Mouse (Mus musculus): ENCODE data around the gene Mast3. TPM values are rescaled to one million over a fixed set of nuclear protein-coding genes. Genes with fewer than 3 reads are reported as not detected.

Gene Mast3
- total RNA-seq, 4 experiments from 2014 or later: 1.7 to 4.5 (median 2.4) TPM

DNA sequence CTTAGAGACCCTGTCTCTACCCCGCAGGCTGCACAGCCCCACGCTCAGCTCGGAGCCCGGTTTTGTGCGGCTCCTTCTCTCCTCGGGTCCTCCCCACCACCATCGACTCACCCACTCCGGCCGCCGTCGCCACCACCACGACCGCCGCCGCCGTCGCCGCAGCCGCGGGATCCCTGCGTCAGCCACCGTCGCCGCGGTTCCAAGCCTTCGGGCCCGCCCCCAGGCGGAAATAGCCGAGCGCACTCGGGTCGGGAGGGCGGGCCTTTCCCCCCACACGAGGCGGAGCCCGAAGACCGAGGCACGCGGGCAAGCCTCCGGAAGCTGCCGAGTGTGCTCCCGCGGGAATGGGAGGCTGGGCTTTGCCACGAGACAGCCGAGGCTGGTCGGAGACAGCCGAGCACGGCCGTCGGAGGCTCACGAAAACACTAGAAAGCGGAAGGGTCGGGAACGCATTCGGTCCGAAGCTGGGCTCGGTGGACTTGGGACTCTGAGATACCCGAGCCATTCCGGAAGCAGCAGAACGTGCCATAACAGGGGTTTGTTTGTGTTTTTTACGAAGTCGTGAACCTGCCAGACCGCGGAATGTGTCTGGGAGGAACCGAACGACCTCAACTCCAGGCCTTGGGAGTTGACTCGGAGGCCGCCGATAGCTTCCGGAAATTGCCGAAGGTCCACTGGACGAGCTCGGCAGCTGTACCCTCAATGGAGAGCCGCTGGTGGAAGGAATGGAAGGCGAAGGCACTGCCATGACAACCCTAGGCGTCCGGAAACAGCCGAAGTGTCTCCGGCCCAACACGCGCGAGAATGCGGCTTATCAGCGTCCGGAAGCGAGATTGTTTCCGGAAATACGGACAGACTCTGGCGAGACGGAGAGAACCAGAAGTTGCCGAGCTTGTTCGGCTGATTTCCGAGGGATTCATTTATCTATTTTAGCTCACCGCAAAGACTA, 28.1 kb downstream of the Mast3 start, which contains the start of gene Pik3r2:
Gene Pik3r2, minus strand, starts transcription at position 218 of the 949 bp plus-strand sequence.
- DNase-seq (ENCODE audit: low spot score in 2 of 2): peak; percentile 96 to 97

DNA sequence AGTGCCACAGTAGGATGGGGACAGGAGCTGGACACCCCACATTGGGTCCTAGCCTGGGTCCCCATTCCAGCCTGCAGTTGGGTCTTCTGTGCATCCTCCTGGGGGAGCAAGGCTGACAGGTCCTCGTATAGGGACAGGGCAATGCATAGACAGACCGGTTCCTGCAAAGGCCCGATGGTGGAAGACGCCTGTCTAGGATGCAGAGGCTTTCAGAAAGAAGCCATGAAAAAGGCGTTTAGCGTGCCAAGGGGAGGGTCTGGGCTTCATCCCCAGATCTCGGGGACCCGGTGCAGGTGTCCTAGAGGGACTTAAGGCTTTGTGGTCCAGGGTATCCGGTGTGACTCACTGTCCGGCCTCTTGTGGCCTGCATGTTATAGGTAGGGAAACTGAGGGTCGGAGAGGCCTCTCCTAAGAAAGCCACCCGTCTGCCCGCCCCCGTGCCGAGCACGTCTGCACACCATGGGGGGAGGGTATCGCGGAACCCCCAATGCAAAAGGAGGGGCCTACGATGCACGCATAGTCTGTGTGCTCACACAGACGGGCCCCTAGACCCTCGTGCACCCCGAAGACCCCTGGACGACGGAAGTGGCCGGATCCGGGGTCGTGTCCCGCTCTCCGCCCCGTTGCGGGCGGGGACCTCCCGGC, 28.9 kb downstream of the Mast3 start:
- peak in 1 of 2 experiments; percentile 44 for DNase-seq (ENCODE audit: low spot score in 2 of 2)

DNA sequence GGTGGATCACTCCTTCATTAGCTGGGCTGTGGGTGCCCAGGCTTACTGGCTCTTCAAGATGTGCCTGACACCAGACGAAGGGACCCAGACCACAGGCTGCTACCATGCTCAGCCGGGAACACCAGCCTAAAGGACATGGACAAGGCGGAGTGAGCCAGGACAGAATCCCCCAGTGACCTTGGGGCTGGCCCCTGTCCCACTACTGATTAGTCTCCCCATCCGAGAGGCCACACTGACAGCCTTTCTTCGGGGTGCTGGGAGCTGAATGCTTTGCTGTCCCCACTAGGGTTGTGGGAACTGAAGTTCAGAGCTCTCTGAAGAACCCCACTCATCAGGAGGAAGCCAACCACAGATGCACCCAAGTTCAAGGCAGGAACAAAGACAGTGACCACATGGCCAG, 29.6 kb downstream of the Mast3 start:
- peak in 1 of 2 experiments; percentile 49 for DNase-seq (ENCODE audit: low spot score in 2 of 2)

DNA sequence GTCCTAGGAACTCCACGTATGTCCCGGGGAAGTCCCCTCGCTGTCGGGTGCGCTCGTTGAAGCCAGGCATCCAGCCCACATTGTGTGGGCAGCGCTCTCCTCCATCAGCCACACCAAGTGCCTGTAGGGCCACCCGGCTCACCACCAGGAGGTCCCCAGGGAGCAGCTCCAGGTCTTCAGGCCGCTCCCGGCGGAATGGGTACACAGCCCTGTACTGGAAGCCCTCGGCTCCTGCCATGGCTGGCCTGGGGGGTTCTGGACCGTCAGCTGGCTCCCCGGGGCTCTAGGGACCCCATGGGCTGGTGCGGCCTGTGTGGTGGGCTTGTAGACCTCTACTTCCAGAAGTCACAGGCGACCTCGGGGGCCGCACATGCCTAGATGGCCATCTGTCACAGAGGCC, 30.1 kb downstream of the Mast3 start:
- no peak for DNase-seq (ENCODE audit: low spot score in 2 of 2)

DNA sequence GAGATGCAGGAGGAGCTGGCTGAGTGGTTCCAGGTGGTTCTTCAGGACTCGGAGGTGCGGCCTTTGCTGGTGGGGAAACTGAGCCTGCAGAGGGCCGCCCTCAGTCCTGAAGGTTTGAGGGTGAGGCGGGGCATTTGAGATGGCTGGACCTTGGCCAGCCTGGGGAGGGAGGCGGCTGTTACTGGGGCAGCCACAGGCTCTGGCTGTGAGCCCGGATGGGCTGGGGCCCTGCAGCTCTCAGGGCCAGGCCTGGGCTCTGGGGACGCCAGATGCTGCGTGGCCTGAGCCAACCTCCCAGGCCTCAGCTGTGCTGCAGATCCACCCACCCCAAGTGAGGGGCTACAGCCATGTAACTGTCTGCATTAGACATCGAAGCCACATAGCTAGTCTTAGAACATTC, 31.0 kb downstream of the Mast3 start:
- DNase-seq (ENCODE audit: low spot score in 2 of 2): peak; percentile 89 to 95

DNA sequence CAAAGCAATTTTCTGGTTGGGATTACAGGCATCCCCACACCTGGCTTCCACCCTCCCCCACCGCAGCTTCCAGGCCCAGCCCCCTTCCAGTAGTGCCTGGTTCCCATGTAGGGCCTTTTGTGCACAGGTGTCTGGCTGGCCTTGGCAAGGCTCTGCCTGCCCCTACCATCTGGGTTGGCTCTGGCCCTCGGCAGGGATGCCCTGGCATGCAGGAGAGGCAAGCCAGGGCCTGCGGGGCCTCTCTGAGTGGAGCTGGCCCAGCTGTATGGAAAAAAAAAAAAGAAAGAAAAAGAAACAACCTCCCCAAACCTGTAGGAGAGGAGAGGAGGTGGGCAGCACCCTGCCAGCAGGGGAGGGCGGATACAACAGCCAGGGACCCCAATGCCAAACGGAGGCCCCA, 31.4 kb downstream of the Mast3 start:
- DNase-seq (ENCODE audit: low spot score in 2 of 2): no peak

DNA sequence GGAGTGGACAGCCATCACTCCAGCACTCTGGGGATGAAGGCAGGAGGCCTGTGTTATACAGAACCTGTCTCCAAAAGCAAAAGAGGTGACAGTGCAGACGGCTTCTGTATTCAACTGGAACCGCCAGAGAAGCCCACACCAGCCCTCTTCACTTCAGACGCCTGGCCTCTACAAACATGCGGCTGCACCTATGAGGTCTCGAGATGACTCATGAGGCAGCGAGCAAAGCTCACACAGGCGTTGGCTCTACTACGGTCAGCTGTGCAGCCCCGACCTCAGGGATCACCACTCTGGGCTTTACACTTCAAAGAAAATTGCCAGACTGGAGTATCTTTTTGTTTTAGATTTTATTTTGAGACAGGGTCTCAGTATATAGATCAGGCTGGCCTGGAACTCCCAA, 32.0 kb downstream of the Mast3 start:
- no peak for DNase-seq (ENCODE audit: low spot score in 2 of 2)

DNA sequence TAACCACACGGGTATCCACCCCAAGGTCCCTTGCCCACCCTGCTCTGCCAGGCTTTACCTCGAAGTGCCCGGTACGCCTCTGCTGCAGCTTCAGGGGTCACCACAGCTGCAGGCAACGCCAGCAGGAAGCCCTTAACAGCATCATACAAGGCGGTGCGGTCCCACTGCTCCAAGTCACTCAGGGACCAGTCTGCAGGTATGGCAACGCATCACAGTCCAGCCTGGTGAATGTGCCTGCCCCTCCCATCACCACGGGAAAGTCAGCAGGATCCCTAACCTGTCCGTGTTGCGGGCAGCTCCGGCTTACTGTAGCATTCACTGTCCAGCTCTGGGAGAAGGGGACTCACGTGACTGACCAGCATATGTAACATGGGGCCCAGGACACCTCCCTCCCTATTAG, 32.8 kb downstream of the Mast3 start:
- no peak for DNase-seq (ENCODE audit: low spot score in 2 of 2)

DNA sequence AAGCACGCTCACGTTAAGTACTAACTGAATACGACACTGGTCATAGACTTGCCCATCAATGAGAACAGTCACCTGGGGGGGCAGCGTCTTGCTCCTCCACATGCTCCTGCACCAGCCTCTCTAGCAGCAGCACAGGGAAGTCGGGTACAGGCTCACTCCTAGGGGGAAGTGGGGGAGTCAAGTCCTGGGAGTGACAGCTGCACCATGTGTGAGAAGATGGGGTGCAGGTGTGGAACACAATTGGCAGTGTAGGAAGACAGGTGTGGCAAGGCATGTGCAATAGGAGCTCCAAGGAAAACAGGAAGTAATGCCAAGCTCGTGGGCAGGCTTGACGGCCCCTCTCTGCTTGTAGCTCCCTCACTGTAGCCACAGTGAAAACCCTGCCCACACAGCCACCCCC, 33.6 kb downstream of the Mast3 start:
- no peak for DNase-seq (ENCODE audit: low spot score in 2 of 2)

DNA sequence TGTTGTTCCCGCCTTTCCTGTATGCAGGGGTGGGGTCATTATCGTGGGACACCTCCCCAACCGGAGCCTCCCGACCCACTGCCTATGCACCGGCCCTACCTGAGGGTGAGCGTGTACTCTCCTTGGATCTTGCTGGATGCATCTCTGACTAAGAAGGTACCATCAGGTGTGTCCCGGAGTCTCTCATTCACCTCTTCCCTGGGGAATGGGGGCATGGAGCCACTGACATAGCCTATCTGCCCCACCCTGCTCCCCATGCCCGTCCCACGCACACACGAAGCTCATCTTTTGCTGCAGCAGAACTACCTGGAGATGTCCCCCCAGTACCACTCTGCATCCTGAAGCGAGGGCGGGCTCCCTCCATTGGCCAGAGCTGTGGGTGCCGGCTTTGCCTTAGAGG, 34.1 kb downstream of the Mast3 start:
- no peak for DNase-seq (ENCODE audit: low spot score in 2 of 2)

DNA sequence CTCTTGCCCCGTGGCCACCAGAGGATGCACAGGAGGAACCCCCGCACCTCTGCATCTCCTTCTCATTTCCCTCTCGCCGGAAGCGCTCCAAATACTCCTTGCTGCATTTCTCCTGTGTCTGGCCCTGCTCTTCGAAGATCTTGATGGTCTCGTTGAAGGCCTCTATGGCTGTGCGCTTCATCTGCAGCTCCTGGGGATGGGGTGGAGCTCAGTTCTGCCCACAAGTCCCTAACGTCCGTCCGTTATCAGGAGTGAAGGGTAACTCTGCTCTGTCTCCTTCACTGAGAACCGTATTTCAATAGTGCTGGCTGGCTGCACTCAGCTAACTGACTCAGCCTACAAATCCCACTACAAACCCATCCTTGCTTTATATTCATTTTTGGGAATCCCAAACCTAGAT, 35.0 kb downstream of the Mast3 start:
- no peak for DNase-seq (ENCODE audit: low spot score in 2 of 2)

DNA sequence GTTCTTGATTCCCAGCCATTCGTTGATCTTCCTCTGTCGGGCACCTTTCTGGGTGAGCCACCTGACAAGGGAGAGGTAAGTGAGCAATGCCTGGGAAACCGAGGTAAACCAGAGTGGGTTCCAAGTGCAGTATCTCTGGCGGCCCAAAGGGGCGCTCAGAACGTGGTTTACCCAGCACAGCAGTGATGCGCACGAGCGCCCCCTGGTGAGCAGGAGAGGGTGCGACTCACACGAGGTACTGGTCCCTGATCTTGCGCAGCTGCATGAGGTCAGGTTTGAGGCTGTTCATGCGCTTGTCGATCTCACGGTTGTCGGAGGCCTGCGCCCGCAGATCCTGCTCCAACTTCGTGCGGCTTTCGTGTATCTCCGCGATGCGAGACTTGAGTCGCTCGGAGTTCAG, 35.5 kb downstream of the Mast3 start:
- DNase-seq (ENCODE audit: low spot score in 2 of 2): peak; percentile 86 to 88

DNA sequence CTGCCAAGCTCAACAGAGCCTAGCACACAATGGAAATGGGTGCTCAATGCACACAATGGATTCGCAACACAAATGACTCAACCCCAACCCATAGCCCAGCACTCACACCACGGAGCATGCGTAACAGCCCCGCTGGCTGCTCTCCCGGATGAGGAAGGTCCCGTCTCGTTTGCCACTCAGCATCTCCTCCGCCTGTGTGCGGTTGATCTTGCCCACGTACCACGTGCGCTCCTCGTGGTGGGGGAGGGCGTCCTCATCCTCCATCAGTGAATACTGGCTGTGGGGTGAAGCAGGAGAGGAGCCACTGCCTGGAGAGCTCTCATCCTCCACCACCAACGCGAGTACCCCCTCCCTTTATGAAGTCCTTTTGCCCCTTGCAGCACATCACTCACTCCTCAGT, 35.9 kb downstream of the Mast3 start:
- no peak for DNase-seq (ENCODE audit: low spot score in 2 of 2)

DNA sequence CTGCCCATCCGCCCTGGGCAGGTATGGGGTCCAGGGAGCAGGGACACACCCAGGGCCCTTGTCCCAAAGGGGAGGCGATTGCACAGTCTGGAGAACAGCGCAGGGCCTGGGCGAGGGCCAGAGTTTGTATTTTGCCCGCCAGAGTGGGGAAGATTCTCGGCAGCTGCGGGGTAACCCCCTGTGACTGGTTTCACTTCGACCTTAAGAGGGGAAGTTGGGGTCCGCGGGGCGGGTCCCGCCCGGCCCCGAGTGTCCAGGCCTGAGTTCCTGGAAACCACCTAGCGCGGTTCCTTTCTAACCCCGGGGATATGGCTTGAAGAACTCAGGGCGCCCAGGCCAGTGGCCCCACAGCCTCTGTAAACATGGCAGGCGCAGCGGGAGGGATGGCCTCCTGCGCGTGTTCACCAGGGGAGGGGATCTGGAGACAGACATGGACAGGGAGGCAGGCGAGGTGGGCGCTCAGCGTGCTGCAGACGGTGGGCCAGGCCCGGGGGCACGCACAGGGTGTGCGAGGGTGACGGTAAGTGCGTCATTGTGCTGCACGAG, 36.5 kb downstream of the Mast3 start:
- no peak for DNase-seq (ENCODE audit: low spot score in 2 of 2)

DNA sequence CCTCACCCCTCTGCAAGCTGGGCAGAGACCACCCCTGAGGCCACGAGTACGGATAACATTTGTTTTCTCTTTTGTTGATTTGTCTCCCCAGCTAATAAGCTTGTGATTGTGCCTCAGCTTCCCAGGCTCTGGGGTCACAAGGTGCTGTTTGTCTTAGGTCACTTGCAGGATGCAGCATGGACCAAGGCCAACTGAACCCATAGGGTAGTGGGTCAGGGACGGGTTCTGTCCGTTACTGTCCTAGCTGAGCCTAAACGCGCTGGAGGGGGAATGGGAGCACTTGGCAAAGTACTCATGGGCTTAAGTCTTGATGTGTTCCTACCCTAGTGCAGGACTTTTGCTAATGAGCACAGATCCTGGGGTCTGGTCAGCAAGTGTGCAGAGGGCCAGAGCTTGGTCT, 37.4 kb downstream of the Mast3 start:
- DNase-seq (ENCODE audit: low spot score in 2 of 2): no peak

DNA sequence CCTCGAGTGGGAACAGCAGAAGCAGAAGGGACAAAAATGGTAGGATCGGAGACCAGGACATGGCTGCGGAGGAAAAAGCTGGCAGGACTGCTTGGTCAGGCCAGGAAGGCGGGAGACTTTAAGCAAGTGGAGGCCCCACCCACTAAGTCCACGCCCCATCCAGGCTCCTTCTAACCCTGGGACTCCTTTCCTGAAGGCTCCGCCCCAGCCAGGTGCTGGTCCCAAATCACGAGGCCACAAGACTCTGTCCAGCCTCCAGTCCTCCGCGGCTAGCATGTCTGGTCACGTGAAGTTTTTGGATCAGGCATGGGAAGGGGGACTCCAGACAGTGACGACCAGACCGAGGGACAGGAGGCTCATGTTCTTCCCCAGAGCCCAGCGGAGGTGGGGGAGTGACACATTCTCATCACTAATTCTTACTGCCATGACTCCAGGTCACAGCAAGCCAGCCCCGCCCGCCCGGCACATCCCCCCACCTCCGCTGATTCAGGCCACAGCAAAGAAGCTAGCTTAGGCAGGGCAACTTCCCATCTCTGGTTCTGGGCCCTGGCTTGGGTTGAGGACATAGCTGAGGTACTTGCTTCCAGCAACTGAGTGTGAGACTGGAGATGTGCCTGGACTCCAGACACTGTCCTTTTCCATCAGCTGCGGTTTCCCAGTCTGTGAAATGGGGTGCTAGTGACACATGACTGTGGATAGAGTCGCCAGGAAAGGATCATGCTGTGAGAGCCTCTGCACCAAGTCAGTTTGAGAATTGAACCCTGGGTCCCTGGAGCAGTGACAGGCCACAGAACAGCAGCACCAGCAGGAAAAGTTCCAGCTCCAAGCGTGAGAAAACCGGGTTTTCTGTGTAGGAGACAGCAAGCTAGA, 38.0 kb downstream of the Mast3 start:
- DNase-seq (ENCODE audit: low spot score in 2 of 2): peak; percentile 70 to 82

DNA sequence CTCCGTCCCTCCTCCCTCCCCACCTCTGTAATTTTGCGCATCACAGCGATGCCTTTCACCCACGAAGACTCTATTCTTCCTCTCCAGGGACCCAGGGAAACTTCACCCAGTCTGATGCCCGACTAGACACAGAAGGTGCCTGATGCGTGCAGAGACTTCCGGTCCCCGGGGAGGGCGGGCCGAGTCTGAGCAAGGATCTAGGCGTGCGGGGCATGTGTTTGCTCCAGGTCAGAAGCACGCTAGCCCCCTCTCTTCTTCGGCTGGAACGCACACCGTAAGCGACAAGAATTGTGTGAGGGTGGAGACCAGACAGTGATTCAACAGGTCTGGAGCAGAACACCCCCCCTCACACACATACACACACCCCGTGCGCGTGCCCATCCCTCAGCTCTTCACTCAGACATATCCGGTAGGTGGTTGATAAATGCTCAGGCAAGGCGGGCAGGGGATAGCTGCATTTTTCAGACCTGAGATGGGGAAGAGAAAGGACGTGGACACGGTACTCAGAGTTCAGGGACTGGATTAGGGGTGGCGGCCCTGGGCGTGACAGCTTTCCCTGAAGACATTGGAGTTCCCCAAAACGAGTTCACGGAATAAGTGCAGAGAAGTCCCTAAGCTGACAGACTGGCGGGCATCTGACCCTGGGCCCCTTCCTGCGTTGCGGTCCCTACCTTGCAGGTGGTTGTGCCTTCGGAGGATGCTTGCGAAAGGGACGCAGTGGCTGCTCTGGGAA, 38.9 kb downstream of the Mast3 start:
- DNase-seq (ENCODE audit: low spot score in 2 of 2): no peak

DNA sequence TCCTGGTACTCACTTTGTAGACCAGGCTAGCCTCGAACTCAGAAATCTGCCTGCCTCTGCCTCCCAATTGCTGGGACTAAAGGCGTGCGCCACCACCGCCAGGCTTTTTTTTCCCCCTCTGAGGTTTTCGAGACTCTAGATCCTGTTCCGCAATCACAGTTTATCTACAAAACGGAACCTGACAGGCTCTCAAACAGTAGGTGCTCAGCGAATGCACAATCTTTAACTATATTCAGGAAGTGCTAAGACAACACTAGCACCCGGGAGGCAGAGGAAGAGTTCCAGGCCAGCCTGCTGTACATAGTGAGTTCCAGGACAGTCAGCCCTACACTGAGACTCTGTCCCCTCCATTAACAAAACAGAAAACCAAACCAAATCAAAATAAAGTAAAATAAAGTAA, 39.5 kb downstream of the Mast3 start:
- no peak for DNase-seq (ENCODE audit: low spot score in 2 of 2)

DNA sequence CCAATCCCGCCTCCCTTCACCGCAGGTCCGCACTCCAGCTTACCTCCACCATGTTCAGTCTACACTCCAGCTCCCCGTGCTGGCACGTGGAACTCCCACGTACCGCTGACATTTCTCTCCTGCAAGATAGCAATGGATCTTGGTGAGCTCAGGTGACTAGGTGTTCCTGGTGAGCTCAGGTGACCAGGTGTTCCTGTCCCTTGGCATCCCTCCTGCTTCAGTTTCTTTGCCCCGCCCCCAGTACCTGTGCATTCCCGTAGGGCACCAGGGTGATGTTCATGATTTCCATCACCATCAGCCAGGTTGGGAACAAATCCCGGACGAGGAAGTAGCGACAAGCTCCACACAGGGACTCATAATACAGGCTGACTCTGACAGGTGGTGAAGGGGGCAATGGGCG, 40.2 kb downstream of the Mast3 start:
- no peak for DNase-seq (ENCODE audit: low spot score in 2 of 2)

DNA sequence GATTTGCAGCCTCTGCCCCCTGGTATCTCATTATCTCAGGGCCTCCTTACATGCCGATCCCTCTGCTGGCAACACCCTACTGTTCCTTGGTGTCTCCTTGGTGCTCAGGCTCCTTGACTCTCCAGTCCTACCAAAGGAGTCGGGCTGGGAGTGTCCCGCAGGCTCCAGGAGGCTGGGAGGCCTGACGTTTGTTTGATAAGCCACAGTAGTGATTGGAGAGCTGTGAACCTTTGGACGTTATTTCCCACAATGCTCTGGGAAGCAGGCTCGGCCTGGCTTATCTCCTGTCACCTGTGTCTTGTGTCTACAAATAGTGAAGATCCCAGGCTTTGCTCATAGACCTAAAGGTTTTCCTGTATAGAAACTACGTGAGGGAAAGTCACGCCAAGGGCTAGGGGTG, 40.8 kb downstream of the Mast3 start:
- DNase-seq (ENCODE audit: low spot score in 2 of 2): no peak

DNA sequence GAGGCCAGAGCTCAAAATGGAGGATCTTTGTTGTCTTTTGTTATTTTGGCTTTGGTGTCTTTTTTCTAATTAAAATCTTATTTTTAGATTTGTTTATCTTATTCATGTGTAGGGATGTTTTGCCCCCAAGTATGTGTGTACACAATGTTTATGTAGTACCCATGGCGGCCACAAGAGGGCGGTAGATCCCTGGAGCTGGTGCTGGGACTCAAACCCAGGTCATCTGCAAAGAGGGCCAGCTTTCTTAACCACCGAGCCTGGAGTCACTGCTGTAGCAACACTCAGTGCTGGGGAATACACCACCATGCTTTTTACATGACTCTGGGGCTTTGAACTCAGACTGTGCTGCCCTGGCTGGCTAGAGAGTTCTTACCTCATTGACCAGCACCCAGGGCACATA, 41.5 kb downstream of the Mast3 start:
- DNase-seq (ENCODE audit: low spot score in 2 of 2): no peak

Measured in gastrocnemius, adult 8-10 months (tissue).